Mouse (Mus musculus) midbrain, embryonic 14.5 days (tissue): Measurements from ENCODE around the gene Galnt7. TPM values are rescaled to one million over a fixed set of nuclear protein-coding genes. Genes with fewer than 3 reads are reported as not detected.

ENCODE experiments used
- ATAC-seq: fragments of 200-750 bp; cut with Nextera tagmentation; 2 replicates; pipeline ENCODE4 v1.8.0; 2017; ENCODE audit warnings: moderate number of reproducible peaks, moderate library complexity; ENCODE audit not compliant: low FRiP score, low TSS enrichment
- DNase-seq: peaks from one replicate; pipeline ENCODE4 v3.0.0-alpha.2; 2015
- H3K27ac ChIP-seq: fragments of 300-500 bp; sonication (generic); replicated peaks from 2 replicates; pipeline ENCODE4 v1.5.1; 2014; ENCODE audit warnings: mild to moderate bottlenecking, low read depth, low read length, moderate library complexity
- H3K27me3 ChIP-seq: fragments of 300-500 bp; sonication (generic); 2 replicates; pipeline ENCODE4 v1.6.1; 2014; ENCODE audit warnings: low read length, control low read depth, mixed read lengths; ENCODE audit not compliant: control insufficient read depth, insufficient read depth
- H3K36me3 ChIP-seq: fragments of 300-500 bp; sonication (generic); 2 replicates; pipeline ENCODE4 v1.6.1; 2014; ENCODE audit warnings: low read length, control low read depth; ENCODE audit not compliant: control insufficient read depth, insufficient read depth
- H3K4me1 ChIP-seq: fragments of 300-500 bp; sonication (generic); 2 replicates; pipeline ENCODE4 v1.6.1; 2014; ENCODE audit warnings: mild to moderate bottlenecking, antibody characterized with exemption, low read length, control low read depth; ENCODE audit not compliant: control insufficient read depth, insufficient read depth
- H3K4me2 ChIP-seq: fragments of 300-500 bp; sonication (generic); 2 replicates; pipeline ENCODE4 v1.6.1; 2014; ENCODE audit warnings: mild to moderate bottlenecking, low read length, moderate library complexity
- H3K4me3 ChIP-seq: fragments of 300-500 bp; sonication (generic); replicated peaks from 2 replicates; pipeline ENCODE4 v1.5.1; 2014; ENCODE audit warnings: low read depth, low read length
- H3K9ac ChIP-seq: fragments of 300-500 bp; sonication (generic); replicated peaks from 2 replicates; pipeline ENCODE4 v1.6.1; 2014; ENCODE audit warnings: mild to moderate bottlenecking, low read length, moderate library complexity
- H3K9me3 ChIP-seq: fragments of 300-500 bp; sonication (generic); 2 replicates; pipeline ENCODE4 v1.6.1; 2016; ENCODE audit warnings: low read length, control low read depth, mixed read lengths; ENCODE audit not compliant: control insufficient read depth
- WGBS: fragments of 180-500 bp; shearing (Covaris S2); extraction: QIAGEN DNeasy Blood & Tissue Kit; methylation state at CpG from one replicate; pipeline ENCODE4 v1.1.7; 2014; 5-methylcytosine and 5-hydroxymethylcytosine counted together
- polyA plus RNA-seq: library from polyadenylated mRNA; unstranded; fragments of >200 nt; fragmentation: Nextera tagmentation; extraction: Ambion mirVana; gene quantifications from 2 replicates; pipeline ENCODE4 v1.2.1, GENCODE M21; 2014

The Galnt7 gene
- polyA plus RNA-seq, 1 experiment from 2014 or later = 10.0 TPM

GRCm38 (mm10) chr8:57480606-57481005, 172.2 kb downstream of the Galnt7 start:
- H3K4me3 ChIP-seq = no peak overlapping the region
- 90% methylated on average over 4 of the region's 4 CpGs for WGBS
- no peaks in the 10 kb centered on the region for H3K27me3 ChIP-seq
- no peak for ATAC-seq
- DNase-seq = no peak
- H3K36me3 ChIP-seq = peaks cover 18% of the 10 kb centered on the region
- H3K9ac ChIP-seq = no peak overlapping the region
- H3K9me3 ChIP-seq = no peaks in the 10 kb centered on the region
- H3K4me2 ChIP-seq = no peak overlapping the region
- no peaks in the 10 kb centered on the region for H3K4me1 ChIP-seq
- no peak overlapping the region for H3K27ac ChIP-seq

DNA sequence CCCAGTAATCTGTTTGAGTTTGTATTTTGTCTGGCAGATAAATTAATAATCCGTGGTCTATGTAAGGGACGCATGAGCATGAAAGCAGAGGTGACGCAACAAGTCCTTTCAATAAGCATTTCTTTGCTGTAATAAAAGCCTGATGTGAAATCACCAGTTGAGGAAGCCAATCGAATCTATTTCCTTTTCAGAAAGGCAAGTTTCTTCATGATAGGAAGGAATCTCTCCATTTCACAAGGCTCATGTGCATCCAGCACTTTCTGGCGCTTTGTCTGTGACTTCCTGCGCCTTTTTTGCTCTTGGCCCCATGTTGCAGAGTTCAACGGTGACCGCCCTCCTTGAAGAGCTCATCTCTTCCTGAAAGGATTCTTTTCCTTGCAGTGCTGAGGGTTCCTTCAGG, 173.1 kb downstream of the Galnt7 start:
- no peak for ATAC-seq
- 95% methylated on average over 8 of the region's 8 CpGs for WGBS
- no peak overlapping the region for H3K4me3 ChIP-seq
- no peak for DNase-seq
- H3K27ac ChIP-seq = no peak overlapping the region
- H3K9me3 ChIP-seq = no peaks in the 10 kb centered on the region
- H3K36me3 ChIP-seq = peaks cover 18% of the 10 kb centered on the region
- H3K9ac ChIP-seq = no peak overlapping the region
- no peak overlapping the region for H3K4me2 ChIP-seq
- H3K27me3 ChIP-seq = no peaks in the 10 kb centered on the region
- H3K4me1 ChIP-seq = no peaks in the 10 kb centered on the region

- Histone ChIP-seq H3K4me3 (no peak overlapping the region), H3K9ac (no peak overlapping the region), H3K36me3 (peaks cover 15% of the 10 kb centered on the region), H3K9me3 (no peaks in the 10 kb centered on the region), H3K4me1 (no peaks in the 10 kb centered on the region), H3K4me2 (no peak overlapping the region), H3K27me3 (no peaks in the 10 kb centered on the region), H3K27ac (no peak overlapping the region)
- ATAC-seq (no peak), DNase-seq (no peak)
- WGBS = 73% methylated on average over 3 of the region's 3 CpGs
Observed at GRCm38 (mm10) chr8:57478406-57478805, 174.4 kb downstream of the Galnt7 start.

Other genes with a start within 250 kb of the Galnt7 start
- gene Scrg1, start 197.1 kb downstream of the Galnt7 start, polyA plus RNA-seq = 4.3 and 9.6 TPM in 2 replicates
- gene Sap30, start 165.2 kb downstream of the Galnt7 start, polyA plus RNA-seq = 41.6 and 52.2 TPM in 2 replicates
- gene Hmgb2, start 141.1 kb downstream of the Galnt7 start, polyA plus RNA-seq = 61.6 and 103 TPM in 2 replicates